Mouse (Mus musculus) liver, adult 2 months (tissue): Measurements from ENCODE around the gene 1700122O11Rik. TPM values are rescaled to one million over a fixed set of nuclear protein-coding genes. Genes with fewer than 3 reads are reported as not detected.

Source experiments
- DNase-seq: peaks from one replicate; pipeline ENCODE4 v3.0.0-alpha.2; 2011; ENCODE audit warnings: low read depth, low spot score; ENCODE audit errors: extremely low read depth
- H3K27ac ChIP-seq: fragments of 200-500 bp; replicated peaks from 2 replicates; pipeline ENCODE4 v1.5.1; 2012; ENCODE audit warnings: low read depth, mild to moderate bottlenecking, control low read depth, inconsistent platforms, low read length; ENCODE audit not compliant: insufficient read depth
- H3K27me3 ChIP-seq: fragments of 200-500 bp; 2 replicates; pipeline ENCODE4 v1.6.1; 2012; ENCODE audit warnings: mild to moderate bottlenecking, moderate library complexity, low read length, inconsistent platforms; ENCODE audit not compliant: control insufficient read depth, insufficient read depth
- H3K36me3 ChIP-seq: fragments of 200-500 bp; 2 replicates; pipeline ENCODE4 v1.6.1; 2012; ENCODE audit warnings: low read length, inconsistent platforms; ENCODE audit not compliant: control insufficient read depth, insufficient read depth
- H3K4me1 ChIP-seq: fragments of 200-500 bp; 2 replicates; pipeline ENCODE4 v1.6.1; 2011; ENCODE audit warnings: low read length; ENCODE audit not compliant: control insufficient read depth, insufficient read depth
- H3K4me3 ChIP-seq: fragments of 200-500 bp; 2 replicates; pipeline ENCODE4 v1.5.1; 2011; ENCODE audit warnings: low read depth, mild to moderate bottlenecking, control low read depth, low read length, moderate library complexity; ENCODE audit not compliant: insufficient read depth
- H3K79me2 ChIP-seq: fragments of 200-500 bp; 2 replicates; pipeline ENCODE4 v1.6.1; 2012; ENCODE audit warnings: inconsistent platforms, mild to moderate bottlenecking, low read length, moderate library complexity; ENCODE audit not compliant: control insufficient read depth, insufficient read depth
- H3K9ac ChIP-seq: fragments of 200-500 bp; 2 replicates; pipeline ENCODE4 v1.6.1; 2012; ENCODE audit warnings: low read depth, mild to moderate bottlenecking, control low read depth, inconsistent platforms, low read length
- CTCF ChIP-seq: fragments of 200-500 bp; IDR thresholded peaks from 2 replicates; pipeline ENCODE4 v1.5.1; 2011; ENCODE audit warnings: low read depth, low read length, control low read depth
- POLR2A ChIP-seq: fragments of 200-500 bp; IDR thresholded peaks from 2 replicates; pipeline ENCODE4 v1.6.1; 2011; ENCODE audit warnings: low read length, control low read depth; ENCODE audit not compliant: insufficient read depth; ENCODE audit errors: extremely low read depth
- WGBS: fragments of 180-500 bp; shearing (Covaris S2); methylation state at CpG from one replicate; pipeline ENCODE4 v1.1.7; 2018; 5-methylcytosine and 5-hydroxymethylcytosine counted together
- polyA plus RNA-seq: library from polyadenylated mRNA; depleted of rRNA; stranded (reverse); fragments of >200 nt; gene quantifications from 2 replicates; pipeline ENCODE4 v1.2.3, GENCODE M21; 2012
- total RNA-seq: library from RNA; depleted of rRNA; stranded (reverse); fragments of >200 nt; gene quantifications from 2 replicates; pipeline ENCODE4 v1.2.3, GENCODE M21; 2014

Gene 1700122O11Rik
- total and polyA plus RNA-seq, 2 experiments, result not detected

GRCm38 (mm10) chr17:48005091-48005490, 33.0 kb downstream of the 1700122O11Rik start:
- Histone ChIP-seq H3K4me3 (no peak overlapping the region), H3K27me3 (no peaks in the 10 kb centered on the region), H3K4me1 (peaks cover 2% of the 10 kb centered on the region; the same call in 1 of the 2 replicates), H3K36me3 (no peaks in the 10 kb centered on the region), H3K9ac (no peak overlapping the region), H3K27ac (no peak overlapping the region), H3K79me2 (no peaks in the 10 kb centered on the region)
- 45% methylated on average over 8 of the region's 8 CpGs for WGBS
- TF ChIP-seq CTCF (no peak), POLR2A (no peak)
- DNase-seq, result no peak

- no peak overlapping the region for H3K27ac ChIP-seq
- no peak for DNase-seq
- TF ChIP-seq CTCF (no peak), POLR2A (no peak)
- H3K4me1 ChIP-seq, result peaks cover 2% of the 10 kb centered on the region; the same call in 1 of the 2 replicates
- no peaks in the 10 kb centered on the region for H3K79me2 ChIP-seq
- no peaks in the 10 kb centered on the region for H3K27me3 ChIP-seq
- 72% methylated on average over 9 of the region's 9 CpGs for WGBS
- no peak overlapping the region for H3K4me3 ChIP-seq
- no peaks in the 10 kb centered on the region for H3K36me3 ChIP-seq
- no peak overlapping the region for H3K9ac ChIP-seq
Observed at GRCm38 (mm10) chr17:48004619-48005018, 33.5 kb downstream of the 1700122O11Rik start.

GRCm38 (mm10) chr17:48002486-48002885, 35.6 kb downstream of the 1700122O11Rik start:
- WGBS, result 63% methylated on average over 4 of the region's 4 CpGs
- Histone ChIP-seq H3K27me3 (no peaks in the 10 kb centered on the region), H3K36me3 (no peaks in the 10 kb centered on the region), H3K4me3 (no peak overlapping the region), H3K27ac (no peak overlapping the region), H3K9ac (no peak overlapping the region), H3K79me2 (no peaks in the 10 kb centered on the region), H3K4me1 (peaks cover 2% of the 10 kb centered on the region; the same call in 1 of the 2 replicates)
- TF ChIP-seq POLR2A (no peak), CTCF (no peak)
- DNase-seq, result no peak

GRCm38 (mm10) chr17:48001586-48002361, 36.3 kb downstream of the 1700122O11Rik start:
- Histone ChIP-seq H3K79me2 (no peaks in the 10 kb centered on the region), H3K27ac (no peak overlapping the region), H3K27me3 (no peaks in the 10 kb centered on the region), H3K4me3 (peak overlapping the region; percentile 16), H3K9ac (peak overlapping the region; percentile 33), H3K36me3 (no peaks in the 10 kb centered on the region), H3K4me1 (peaks cover 2% of the 10 kb centered on the region; the same call in 1 of the 2 replicates)
- peak; percentile 67 for DNase-seq
- TF ChIP-seq CTCF, result no peak
- no peak for TF ChIP-seq POLR2A
- WGBS, result 7% methylated on average over 21 of the region's 21 CpGs

GRCm38 (mm10) chr17:48001157-48001556, 36.9 kb downstream of the 1700122O11Rik start:
- Histone ChIP-seq H3K4me3 (no peak overlapping the region), H3K79me2 (no peaks in the 10 kb centered on the region), H3K9ac (no peak overlapping the region), H3K36me3 (no peaks in the 10 kb centered on the region), H3K4me1 (peaks cover 2% of the 10 kb centered on the region; the same call in 1 of the 2 replicates), H3K27me3 (no peaks in the 10 kb centered on the region), H3K27ac (no peak overlapping the region)
- TF ChIP-seq POLR2A, result no peak
- no peak for TF ChIP-seq CTCF
- no peak for DNase-seq
- 38% methylated on average over 7 of the region's 7 CpGs for WGBS

- H3K27ac ChIP-seq, result no peak overlapping the region
- DNase-seq, result no peak
- no peak overlapping the region for H3K4me3 ChIP-seq
- H3K4me1 ChIP-seq, result peaks cover 2% of the 10 kb centered on the region; the same call in 1 of the 2 replicates
- TF ChIP-seq CTCF (no peak), POLR2A (no peak)
- no peak overlapping the region for H3K9ac ChIP-seq
- H3K27me3 ChIP-seq, result no peaks in the 10 kb centered on the region
- WGBS, result 69% methylated on average over 3 of the region's 3 CpGs
- H3K36me3 ChIP-seq, result no peaks in the 10 kb centered on the region
- H3K79me2 ChIP-seq, result no peaks in the 10 kb centered on the region
Observed at GRCm38 (mm10) chr17:47999812-48000211, 38.3 kb downstream of the 1700122O11Rik start.
